Comparison of ENCODE assay signal across 10 mouse cellular contexts in genomic region chr10:108163451-108163850, GRCm38 (mm10). TPM values are rescaled to one million over a fixed set of nuclear protein-coding genes. Genes with fewer than 3 reads are reported as not detected.
DNase-seq lines count a peak whose midpoint lies in the region; ATAC-seq and TF ChIP-seq lines count a peak whose summit lies in the region.
"Had no signal": no experiment of that assay in that cellular context is flagged by ENCODE, and none has a peak within 500 bp of the region (broad histone marks: within the 10 kb centered on the region; RNA-seq: fewer than 3 reads in every experiment).

No protein-coding gene starts in this region.

- peaks cover 32% of the 10 kb centered on the region for H3K4me1 ChIP-seq in heart, embryonic 15.5 days (replicated peaks)
- H3K4me1 ChIP-seq in G1E (ENCODE audit: insufficient read depth, low read depth, low read length) = peaks cover 30% of the 10 kb centered on the region
- H3K4me1 ChIP-seq in hindbrain, embryonic 10.5 days (replicated peaks) = peaks cover 29% of the 10 kb centered on the region
- peaks cover 28% of the 10 kb centered on the region for H3K4me1 ChIP-seq in midbrain, embryonic 10.5 days

- intact Hi-C loops in gastrocnemius, postnatal 14 days (cut with DNase I; ENCODE audit: low total_unique reads) = no loop called here

- DNase-seq in heart, adult 8-10 months (ENCODE audit: low spot score) = no peak
- no peak for DNase-seq in G1E (ENCODE audit: low spot score)
- DNase-seq in hindbrain, embryonic 10.5 days (ENCODE audit: low spot score) = no peak
- DNase-seq in midbrain, embryonic 10.5 days (ENCODE audit: low spot score) = no peak
- no peak for DNase-seq in adrenal gland, adult (ENCODE audit: inconsistent age in 2 of 2, low spot score in 1 of 2)
- no peak for DNase-seq in gastrocnemius, postnatal 14 days
- DNase-seq: right cerebral cortex, postnatal 25 days had no signal

- WGBS in heart, embryonic 15.5 days = 9% methylated on average over 3 of the region's 3 CpGs
- WGBS in hindbrain, embryonic 10.5 days = 37% methylated on average over 3 of the region's 3 CpGs
- 49% methylated on average over 3 of the region's 3 CpGs for WGBS in midbrain, embryonic 10.5 days

- no peaks in the 10 kb centered on the region for H3K27me3 ChIP-seq in heart, embryonic 15.5 days
- peaks cover 5% of the 10 kb centered on the region; the same call in 1 of the 2 replicates for H3K27me3 ChIP-seq in G1E (ENCODE audit: insufficient read depth, low read length)
- H3K27me3 ChIP-seq in hindbrain, embryonic 10.5 days (ENCODE audit: insufficient read depth, poor library complexity, severe bottlenecking) = no peaks in the 10 kb centered on the region
- H3K27me3 ChIP-seq in midbrain, embryonic 10.5 days (ENCODE audit: low read depth, poor library complexity, severe bottlenecking) = no peaks in the 10 kb centered on the region
- H3K27me3 ChIP-seq: Patski had no signal

- peak overlapping the region; percentile 99 for H3K27ac ChIP-seq in heart, embryonic 15.5 days
- H3K27ac ChIP-seq in hindbrain, embryonic 10.5 days = peak overlapping the region; percentile 100
- peak overlapping the region; percentile 99; the same call in 1 of the 2 replicates for H3K27ac ChIP-seq in midbrain, embryonic 10.5 days (replicated peaks)

- ATAC-seq in heart, embryonic 15.5 days (replicated peaks; ENCODE audit: insufficient number of reproducible peaks, insufficient read depth, low FRiP score, low read depth) = no peak
- no peak for ATAC-seq in G1E (ENCODE audit: extremely low read depth, insufficient number of reproducible peaks, low FRiP score, poor library complexity, severe bottlenecking)
- no peak for ATAC-seq in granulocyte monocyte progenitor cell, adult 5-6 weeks (replicated peaks; ENCODE audit: poor library complexity, severe bottlenecking)

- peak overlapping the region; percentile 94 for H3K4me3 ChIP-seq in heart, embryonic 15.5 days
- peak overlapping the region; percentile 100 for H3K4me3 ChIP-seq in G1E (ENCODE audit: low read depth, low read length)
- peak overlapping the region; percentile 99 for H3K4me3 ChIP-seq in hindbrain, embryonic 10.5 days
- H3K4me3 ChIP-seq in midbrain, embryonic 10.5 days = peak overlapping the region; percentile 99

- peak overlapping the region; percentile 100 for H3K9ac ChIP-seq in heart, embryonic 15.5 days

- H3K9me3 ChIP-seq in heart, embryonic 15.5 days (replicated peaks) = no peaks in the 10 kb centered on the region
- H3K9me3 ChIP-seq in G1E (replicated peaks) = no peaks in the 10 kb centered on the region
- H3K9me3 ChIP-seq in hindbrain, embryonic 10.5 days = no peaks in the 10 kb centered on the region
- no peaks in the 10 kb centered on the region for H3K9me3 ChIP-seq in midbrain, embryonic 10.5 days (replicated peaks)

- TF ChIP-seq CTCF in G1E (IDR thresholded peaks at IDR 0.05; ENCODE audit: low read depth, low read length) = no peak

- H3K4me2 ChIP-seq in heart, embryonic 15.5 days = peak overlapping the region; percentile 72

- no peaks in the 10 kb centered on the region for H3K36me3 ChIP-seq in heart, embryonic 15.5 days
- peaks cover 23% of the 10 kb centered on the region for H3K36me3 ChIP-seq in G1E (replicated peaks)
- peaks cover 10% of the 10 kb centered on the region for H3K36me3 ChIP-seq in hindbrain, embryonic 10.5 days
- H3K36me3 ChIP-seq in midbrain, embryonic 10.5 days = peaks cover 10% of the 10 kb centered on the region

RNA-seq across cellular contexts. Expression of gene Ppp1r12a, which starts 1.5 kb away (rescaled TPM):
- polyA plus RNA-seq in heart, embryonic 15.5 days (2015; fragmentation: Nextera tagmentation; extraction: Ambion mirVana) = 88.9 and 90.9 TPM in 2 replicates
- total RNA-seq in heart, adult 8-10 months (2022) = 10 to 100 TPM; 53.4 to 61.5 (median 57.1) TPM
- 146 and 166 TPM in 2 replicates for total RNA-seq in G1E (2014; fragmentation: Nextera tagmentation)
- total RNA-seq in G1E (2017) = 128 and 168 TPM in 2 replicates
- polyA plus RNA-seq in G1E (2012) = 10.9 and 15.1 TPM in 2 replicates
- 57.2 and 70.9 TPM in 2 replicates for polyA plus RNA-seq in hindbrain, embryonic 10.5 days (2016; fragmentation: Nextera tagmentation; extraction: Ambion mirVana)
- 70.7 and 80.6 TPM in 2 replicates for polyA plus RNA-seq in midbrain, embryonic 10.5 days (2016; fragmentation: Nextera tagmentation; extraction: Ambion mirVana)
- total RNA-seq in granulocyte monocyte progenitor cell, adult 5-6 weeks (2014; fragmentation: Nextera tagmentation) = 81.6 and 95.0 TPM in 2 replicates
- total RNA-seq in granulocyte monocyte progenitor cell, adult 5-6 weeks (2017) = 148 and 174 TPM in 2 replicates
- 10 to 100 TPM; 34.2 to 35.4 TPM for total RNA-seq in gastrocnemius, postnatal 14 days (2021)
